Mouse (Mus musculus) c-Kit-positive CD71-positive TER-119-positive erythroid progenitor cells, embryonic 14.5 days (primary cell): ENCODE data around the gene Fam102a.

ENCODE experiments used
- DNase-seq: peaks from one replicate; pipeline ENCODE4 v3.0.0-alpha.2; 2013; ENCODE audit warnings: low spot score

Gene Fam102a

DNA sequence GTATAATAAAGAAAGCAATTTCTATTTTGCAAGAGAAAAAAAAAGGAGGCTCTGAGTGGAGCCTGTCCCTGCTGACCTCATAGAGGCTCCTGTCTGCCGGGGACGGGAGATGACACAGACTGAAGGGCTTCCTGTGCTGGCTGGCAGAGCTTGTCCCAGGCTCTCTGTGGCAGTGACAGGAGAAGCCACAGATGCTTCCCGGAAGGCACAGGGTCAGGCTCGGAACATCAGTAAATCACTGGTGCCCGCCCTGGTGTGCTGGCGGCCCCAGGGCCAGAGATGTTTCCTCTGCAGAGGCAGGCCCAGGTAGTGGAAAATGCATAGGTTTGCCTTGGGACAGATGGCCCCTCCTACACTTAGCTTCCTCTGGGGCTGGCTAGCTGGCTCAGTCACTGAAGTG lies 20.8 kb upstream of the Fam102a start:
- no peak for DNase-seq

DNA sequence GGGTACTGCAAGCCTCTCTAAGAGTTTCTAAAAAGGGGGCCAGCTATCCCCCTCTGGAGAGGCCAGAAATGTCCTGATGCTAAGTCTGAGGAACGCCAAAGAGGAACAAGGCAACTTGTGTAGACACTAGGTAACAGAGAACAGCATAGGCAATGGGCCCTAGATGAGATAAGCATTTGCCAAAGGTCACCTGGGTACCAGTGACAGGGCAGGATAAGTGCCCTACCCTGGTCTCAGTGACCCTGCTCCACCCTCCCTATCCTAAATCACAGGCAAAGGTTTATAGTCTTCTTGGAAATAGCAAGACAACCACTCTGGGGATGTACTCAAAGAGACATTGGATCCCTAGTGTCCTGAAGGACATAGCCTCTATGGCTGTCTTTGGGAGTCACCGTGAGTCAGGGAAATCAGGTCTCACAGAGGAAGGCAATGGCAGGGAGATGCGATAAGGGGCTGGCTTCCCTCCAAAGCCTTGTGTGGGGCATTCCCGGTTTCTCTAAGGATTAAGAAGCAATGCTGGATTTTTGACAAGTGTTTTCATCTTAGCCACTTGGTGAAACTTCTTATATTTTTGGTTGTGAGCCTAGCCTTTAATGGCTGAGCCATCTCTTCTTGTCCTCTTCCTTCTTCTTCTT lies 17.8 kb upstream of the Fam102a start:
- no peak for DNase-seq

- DNase-seq: no peak
Measured at GRCm38 (mm10) chr2:32520034-32520990, 14.8 kb upstream of the Fam102a start.

DNA sequence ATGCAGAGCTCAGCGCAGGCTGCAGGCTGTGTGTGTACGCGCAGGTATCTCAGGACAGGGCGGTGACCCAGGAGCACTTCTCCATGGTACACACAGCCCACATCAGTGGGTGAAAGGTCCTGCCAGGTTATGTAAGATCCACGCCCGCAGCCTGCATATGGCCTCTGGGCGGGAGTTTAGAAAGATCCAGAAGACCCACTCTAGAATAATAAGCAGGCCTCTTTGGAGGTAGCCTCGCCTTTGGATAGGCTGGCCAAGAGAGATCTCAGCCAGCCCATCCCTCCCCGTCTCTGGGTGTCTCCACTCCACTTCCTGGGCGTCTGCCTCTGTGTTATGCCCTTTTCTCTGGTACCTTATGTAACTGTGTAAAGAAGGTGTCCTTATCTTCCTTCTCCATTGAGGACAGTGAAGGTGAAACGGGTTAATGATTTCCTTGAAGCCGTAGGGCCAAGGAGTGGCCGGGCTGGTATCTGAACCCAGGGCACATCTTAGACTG lies 10.5 kb upstream of the Fam102a start:
- DNase-seq: no peak

DNA sequence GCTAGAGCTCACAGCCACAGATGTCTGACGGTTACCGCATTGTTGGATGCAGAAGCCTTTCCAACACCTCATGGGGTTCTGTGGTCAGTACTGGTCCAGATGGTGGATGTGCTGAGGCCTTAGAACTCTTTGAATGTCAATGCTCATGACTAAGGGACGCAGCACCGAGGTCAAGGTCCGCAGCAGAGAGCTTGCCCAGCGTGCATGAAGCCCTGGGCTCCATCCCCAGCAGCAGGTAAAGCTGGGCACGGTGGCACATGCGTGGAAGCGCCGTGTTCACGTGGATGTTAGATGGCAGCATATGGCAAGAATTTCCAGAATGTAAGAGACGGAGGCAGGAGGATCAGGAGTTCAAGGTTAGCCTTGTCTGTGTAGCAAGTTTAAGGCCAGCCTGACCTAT lies 9.3 kb upstream of the Fam102a start:
- no peak for DNase-seq

GRCm38 (mm10) chr2:32527468-32527966 lies 7.6 kb upstream of the Fam102a start:
- no peak for DNase-seq

DNA sequence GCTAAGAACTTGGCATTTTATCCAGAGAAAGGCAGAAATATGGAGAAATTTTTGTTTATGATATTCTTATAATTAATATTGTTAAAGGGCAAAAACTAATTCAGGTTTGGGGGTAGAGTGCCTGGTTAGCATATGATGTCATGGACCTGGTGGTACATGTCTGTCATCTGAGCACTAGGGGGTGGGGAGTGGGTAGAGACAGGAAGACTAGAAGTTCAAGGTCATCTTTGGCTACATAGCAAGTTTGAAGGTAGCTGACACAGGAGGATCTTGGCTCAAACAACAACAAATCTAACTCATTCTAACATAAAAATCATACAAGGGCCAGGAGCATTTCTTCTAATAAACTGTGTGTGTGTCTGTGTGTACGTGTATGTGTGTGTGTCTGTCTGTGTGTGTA lies 6.8 kb upstream of the Fam102a start:
- no peak for DNase-seq

- no peak for DNase-seq
Measured at GRCm38 (mm10) chr2:32530479-32530878, 4.7 kb upstream of the Fam102a start.

- DNase-seq: no peak
Measured at GRCm38 (mm10) chr2:32533163-32533562, 2.0 kb upstream of the Fam102a start.

GRCm38 (mm10) chr2:32534061-32534732 lies 935 bp upstream of the Fam102a start:
- no peak for DNase-seq

GRCm38 (mm10) chr2:32535501-32535991 lies 414 bp downstream of the Fam102a start:
- DNase-seq: no peak

GRCm38 (mm10) chr2:32536086-32536633 lies 1.0 kb downstream of the Fam102a start:
- DNase-seq: no peak

- no peak for DNase-seq
Measured at GRCm38 (mm10) chr2:32536634-32537359, 1.7 kb downstream of the Fam102a start.

DNA sequence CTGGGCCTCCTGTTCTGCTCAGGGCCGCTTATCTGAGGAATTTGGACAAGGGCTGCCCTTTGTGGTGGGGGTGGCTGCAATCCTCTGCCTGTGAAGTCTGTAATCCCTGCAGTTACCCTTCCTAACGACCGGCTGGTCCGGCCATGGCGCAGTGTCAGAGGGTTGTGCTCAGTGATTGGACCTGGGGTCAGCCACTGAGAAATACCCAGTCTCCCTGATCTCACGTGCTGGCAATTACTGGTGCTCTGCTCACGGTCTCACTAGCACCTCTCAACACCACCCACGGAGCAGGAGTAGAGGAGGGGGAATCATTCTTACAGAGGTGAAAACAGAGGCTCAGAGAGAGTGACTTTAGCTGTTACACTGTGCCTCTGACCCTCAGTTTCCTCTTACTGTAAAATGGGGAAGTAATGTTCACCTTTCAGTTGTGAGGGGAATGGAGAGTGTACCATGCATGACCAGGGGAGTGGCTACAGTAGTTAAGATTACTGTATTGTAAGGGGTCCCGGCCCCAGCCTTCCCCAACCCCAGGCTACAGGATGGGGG lies 2.3 kb downstream of the Fam102a start:
- no peak for DNase-seq

- no peak for DNase-seq
Measured at GRCm38 (mm10) chr2:32537941-32538340, 2.8 kb downstream of the Fam102a start.

GRCm38 (mm10) chr2:32538461-32538860 lies 3.3 kb downstream of the Fam102a start:
- no peak for DNase-seq

DNA sequence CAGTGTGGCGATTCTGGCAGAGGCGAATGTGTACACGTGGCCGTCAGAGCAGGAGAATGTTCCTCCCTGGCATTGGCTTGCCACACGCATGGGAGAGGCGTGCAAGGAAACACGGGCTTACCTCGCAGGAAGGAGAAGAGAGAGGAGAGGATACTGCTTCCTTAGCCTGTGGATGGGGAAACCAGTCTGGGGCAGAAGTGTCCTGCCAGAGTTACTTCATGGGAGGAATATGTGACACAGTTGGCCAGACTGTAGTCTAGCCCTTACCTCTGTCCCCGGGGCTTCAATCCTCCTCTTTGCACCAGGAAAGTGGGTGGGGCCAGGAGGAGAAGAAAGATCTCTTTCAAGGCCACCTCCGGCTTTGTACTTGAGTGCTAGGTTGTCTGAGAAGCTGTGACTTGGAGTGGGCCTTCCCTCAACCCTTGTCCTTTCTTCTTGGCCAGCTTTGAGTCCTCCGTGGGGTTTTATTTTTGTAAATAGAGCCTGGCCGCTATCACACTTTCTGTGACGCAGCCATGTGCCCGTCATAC lies 4.4 kb downstream of the Fam102a start:
- no peak for DNase-seq

DNA sequence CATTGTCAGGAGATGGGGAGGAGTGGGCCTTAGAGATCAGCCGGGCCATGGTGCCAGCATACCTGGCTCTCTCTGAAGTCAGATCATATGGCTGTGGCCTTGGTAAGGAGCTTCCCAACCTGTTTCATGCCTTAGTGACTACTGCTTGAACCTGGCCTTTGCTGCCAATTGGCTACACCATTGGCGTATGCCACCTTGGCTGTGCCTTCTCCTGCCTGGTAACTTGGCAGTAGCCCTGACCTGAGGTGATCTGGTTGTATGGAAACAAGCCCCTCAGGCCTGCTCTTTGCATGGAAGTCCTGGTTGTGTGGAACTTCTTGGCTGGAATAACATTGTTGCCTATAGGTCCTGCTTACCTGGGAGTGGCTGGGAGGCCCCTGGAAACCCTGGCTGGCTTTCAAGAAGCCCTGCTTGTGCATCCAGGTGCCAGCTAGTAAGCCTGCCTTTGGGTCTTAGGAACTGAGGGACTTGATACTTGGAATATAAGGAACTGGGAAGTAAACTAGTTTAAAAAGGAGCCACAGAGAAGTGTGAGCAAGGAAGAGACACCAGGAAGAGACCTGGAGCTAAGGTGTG lies 6.3 kb downstream of the Fam102a start:
- DNase-seq: no peak

GRCm38 (mm10) chr2:32541986-32542573 lies 6.9 kb downstream of the Fam102a start:
- no peak for DNase-seq

- no peak for DNase-seq
Measured at GRCm38 (mm10) chr2:32543031-32543449, 7.9 kb downstream of the Fam102a start.
